Mouse (Mus musculus): ENCODE data around the gene Tfr2. TPM values are rescaled to one million over a fixed set of nuclear protein-coding genes. Genes with fewer than 3 reads are reported as not detected.

The Tfr2 gene
- total RNA-seq, 2 experiments from 2014 or later = 13.3 to 15.8 TPM

- DNase-seq (ENCODE audit: extremely low spot score in 1 of 2, low spot score in 1 of 2) = no peak
Measured at GRCm38 (mm10) chr5:137535318-137535717, 34.3 kb upstream of the Tfr2 start.

GRCm38 (mm10) chr5:137537461-137537860 lies 32.2 kb upstream of the Tfr2 start:
- no peak for DNase-seq (ENCODE audit: extremely low spot score in 1 of 2, low spot score in 1 of 2)

GRCm38 (mm10) chr5:137539291-137539801 lies 30.3 kb upstream of the Tfr2 start:
- DNase-seq (ENCODE audit: extremely low spot score in 1 of 2, low spot score in 1 of 2) = no peak

- no peak for DNase-seq (ENCODE audit: extremely low spot score in 1 of 2, low spot score in 1 of 2)
Measured at GRCm38 (mm10) chr5:137540991-137541390, 28.6 kb upstream of the Tfr2 start.

GRCm38 (mm10) chr5:137541768-137542540 lies 27.7 kb upstream of the Tfr2 start:
- DNase-seq (ENCODE audit: extremely low spot score in 1 of 2, low spot score in 1 of 2) = no peak

- no peak for DNase-seq (ENCODE audit: extremely low spot score in 1 of 2, low spot score in 1 of 2)
Measured at GRCm38 (mm10) chr5:137544926-137545325, 24.7 kb upstream of the Tfr2 start.

- DNase-seq (ENCODE audit: extremely low spot score in 1 of 2, low spot score in 1 of 2) = no peak
Measured at GRCm38 (mm10) chr5:137545596-137545995, 24.0 kb upstream of the Tfr2 start.

- DNase-seq (ENCODE audit: extremely low spot score in 1 of 2, low spot score in 1 of 2) = no peak
Measured at GRCm38 (mm10) chr5:137549840-137550239, 19.8 kb upstream of the Tfr2 start.

- no peak for DNase-seq (ENCODE audit: extremely low spot score in 1 of 2, low spot score in 1 of 2)
Measured at GRCm38 (mm10) chr5:137551119-137551518, 18.5 kb upstream of the Tfr2 start.

- DNase-seq (ENCODE audit: extremely low spot score in 1 of 2, low spot score in 1 of 2) = no peak
Measured at GRCm38 (mm10) chr5:137553000-137553399, 16.6 kb upstream of the Tfr2 start.

- peak; percentile 84 to 86 for DNase-seq (ENCODE audit: extremely low spot score in 1 of 2, low spot score in 1 of 2)
Measured at GRCm38 (mm10) chr5:137553411-137553837, 16.2 kb upstream of the Tfr2 start, which contains the start of gene Actl6b. Actl6b (plus strand) TSS chr5:137553517.

- no peak for DNase-seq (ENCODE audit: extremely low spot score in 1 of 2, low spot score in 1 of 2)
Measured at GRCm38 (mm10) chr5:137553898-137554297, 15.7 kb upstream of the Tfr2 start.

GRCm38 (mm10) chr5:137561556-137561955 lies 8.1 kb upstream of the Tfr2 start:
- no peak for DNase-seq (ENCODE audit: extremely low spot score in 1 of 2, low spot score in 1 of 2)

GRCm38 (mm10) chr5:137562965-137563364 lies 6.7 kb upstream of the Tfr2 start:
- peak in 1 of 2 experiments; percentile 35 for DNase-seq (ENCODE audit: extremely low spot score in 1 of 2, low spot score in 1 of 2)

GRCm38 (mm10) chr5:137565744-137566143 lies 3.9 kb upstream of the Tfr2 start:
- DNase-seq (ENCODE audit: extremely low spot score in 1 of 2, low spot score in 1 of 2) = no peak

- DNase-seq (ENCODE audit: extremely low spot score in 1 of 2, low spot score in 1 of 2) = no peak
Measured at GRCm38 (mm10) chr5:137566416-137566815, 3.2 kb upstream of the Tfr2 start.

- DNase-seq (ENCODE audit: extremely low spot score in 1 of 2, low spot score in 1 of 2) = no peak
Measured at GRCm38 (mm10) chr5:137568223-137568798, 1.3 kb upstream of the Tfr2 start.

- no peak for DNase-seq (ENCODE audit: extremely low spot score in 1 of 2, low spot score in 1 of 2)
Measured at GRCm38 (mm10) chr5:137569031-137569430, 609 bp upstream of the Tfr2 start.

GRCm38 (mm10) chr5:137570181-137570580 lies 541 bp downstream of the Tfr2 start:
- DNase-seq (ENCODE audit: extremely low spot score in 1 of 2, low spot score in 1 of 2) = no peak

GRCm38 (mm10) chr5:137570691-137571586 lies 1.3 kb downstream of the Tfr2 start:
- DNase-seq (ENCODE audit: extremely low spot score in 1 of 2, low spot score in 1 of 2) = no peak

GRCm38 (mm10) chr5:137574470-137574901 lies 4.8 kb downstream of the Tfr2 start:
- DNase-seq (ENCODE audit: extremely low spot score in 1 of 2, low spot score in 1 of 2) = peak; percentile 31 to 54
